Mouse (Mus musculus) intestine, postnatal 0 days (tissue): ENCODE data around the gene Actn4. TPM values are rescaled to one million over a fixed set of nuclear protein-coding genes. Genes with fewer than 3 reads are reported as not detected.

ENCODE experiments used
- ATAC-seq: fragments of 200-750 bp; cut with Nextera tagmentation; 2 replicates; pipeline ENCODE4 v1.8.0; 2017; ENCODE audit warnings: mild to moderate bottlenecking, moderate TSS enrichment, moderate library complexity
- H3K27ac ChIP-seq: fragments of 300-500 bp; sonication (generic); 2 replicates; pipeline ENCODE4 v1.5.1; 2014; ENCODE audit warnings: mild to moderate bottlenecking, low read depth, low read length, moderate library complexity
- H3K27me3 ChIP-seq: fragments of 300-500 bp; sonication (generic); replicated peaks from 2 replicates; pipeline ENCODE4 v1.6.1; 2014; ENCODE audit warnings: low read length, mixed read lengths; ENCODE audit not compliant: control insufficient read depth, insufficient read depth
- H3K36me3 ChIP-seq: fragments of 300-500 bp; sonication (generic); 2 replicates; pipeline ENCODE4 v1.6.1; 2014; ENCODE audit warnings: mild to moderate bottlenecking, moderate library complexity; ENCODE audit not compliant: control insufficient read depth, insufficient read depth
- H3K4me1 ChIP-seq: fragments of 300-500 bp; sonication (generic); replicated peaks from 2 replicates; pipeline ENCODE4 v1.6.1; 2014; ENCODE audit warnings: antibody characterized with exemption, low read length, mixed read lengths; ENCODE audit not compliant: control insufficient read depth, insufficient read depth
- H3K4me2 ChIP-seq: fragments of 300-500 bp; sonication (generic); replicated peaks from 2 replicates; pipeline ENCODE4 v1.6.1; 2014; ENCODE audit warnings: low read depth, mild to moderate bottlenecking, moderate library complexity
- H3K4me3 ChIP-seq: fragments of 300-500 bp; sonication (generic); 2 replicates; pipeline ENCODE4 v1.5.1; 2014; ENCODE audit warnings: low read depth, low read length
- H3K9ac ChIP-seq: fragments of 300-500 bp; sonication (generic); 2 replicates; pipeline ENCODE4 v1.6.1; 2014; ENCODE audit warnings: mild to moderate bottlenecking, low read depth, low read length
- H3K9me3 ChIP-seq: fragments of 300-500 bp; sonication (generic); 2 replicates; pipeline ENCODE4 v1.6.1; 2016; ENCODE audit warnings: mixed run types; ENCODE audit not compliant: control insufficient read depth
- CTCF ChIP-seq: sonication (generic); IDR thresholded peaks from 2 replicates; pipeline ENCODE4 v1.5.1; 2016; ENCODE audit warnings: low read depth, mild to moderate bottlenecking, control low read depth, antibody characterized with exemption, moderate library complexity
- WGBS: fragments of 180-500 bp; shearing (Covaris S2); extraction: QIAGEN DNeasy Blood & Tissue Kit; methylation state at CpG from one replicate; pipeline ENCODE4 v1.1.7; 2014; 5-methylcytosine and 5-hydroxymethylcytosine counted together
- polyA plus RNA-seq: library from polyadenylated mRNA; unstranded; fragments of >200 nt; fragmentation: Nextera tagmentation; extraction: Ambion mirVana; gene quantifications from 2 replicates; pipeline ENCODE4 v1.2.1, GENCODE M21; 2015

The Actn4 gene
- 293 and 319 TPM in 2 replicates for polyA plus RNA-seq

- peak; percentile 93 for ATAC-seq
- peak within 1 kb of the TSS; percentile 99 for H3K9ac ChIP-seq
- TF ChIP-seq CTCF: no peak
- peak within 1 kb of the TSS; percentile 70 for H3K4me2 ChIP-seq
- H3K9me3 ChIP-seq: no peaks in the 10 kb centered on the region
- peak within 1 kb of the TSS; percentile 93 for H3K27ac ChIP-seq
- H3K36me3 ChIP-seq: no peaks in the 10 kb centered on the region
- 0 out of 2 replicates have a peak, but pooled peaks cover 5% of the 10 kb centered on the region for H3K4me1 ChIP-seq
- under 1% methylated on average over 71 of the region's 76 CpGs for WGBS
- H3K4me3 ChIP-seq: peak within 1 kb of the TSS; percentile 100
- H3K27me3 ChIP-seq: no peaks in the 10 kb centered on the region
These were observed at the start of gene Actn4 for GRCm38 (mm10) chr7:28961927-28962670. Gene Actn4, minus strand, starts transcription at chr7:28962340.

- Histone ChIP-seq H3K27me3 (no peaks in the 10 kb centered on the region), H3K36me3 (no peaks in the 10 kb centered on the region), H3K27ac (no peak overlapping the region), H3K9ac (no peak overlapping the region), H3K4me1 (no peaks in the 10 kb centered on the region), H3K9me3 (no peaks in the 10 kb centered on the region), H3K4me3 (no peak overlapping the region), H3K4me2 (no peak overlapping the region)
- 65% methylated on average over 9 of the region's 9 CpGs for WGBS
- no peak for ATAC-seq
- no peak for TF ChIP-seq CTCF
These were observed 46.6 kb upstream of the Actn4 start for GRCm38 (mm10) chr7:29008714-29009113.

DNA sequence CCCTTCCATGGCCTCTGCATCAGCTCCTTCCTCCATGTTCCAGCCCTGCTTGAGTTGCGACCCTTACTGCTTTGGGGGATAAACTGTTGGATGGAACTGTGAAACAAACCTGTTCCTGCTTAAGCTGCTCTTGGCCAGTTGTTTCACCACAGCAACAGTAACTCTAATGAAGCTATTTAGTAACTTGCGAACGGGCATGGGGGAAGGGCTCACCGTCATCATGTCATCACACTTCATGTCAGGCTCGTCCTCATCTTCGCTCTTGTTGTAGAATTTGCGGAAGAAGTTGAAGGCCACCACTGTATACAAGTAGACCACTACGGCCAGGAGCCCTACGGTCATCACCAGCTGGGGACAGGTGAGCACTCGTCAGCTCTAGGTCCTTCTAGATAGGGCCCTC is 46.0 kb upstream of the Actn4 start:
- WGBS: 95% methylated on average over 10 of the region's 10 CpGs
- no peak overlapping the region for H3K27ac ChIP-seq

GRCm38 (mm10) chr7:29007224-29008101 is 45.3 kb upstream of the Actn4 start:
- no peak for ATAC-seq
- Histone ChIP-seq H3K27ac (no peak overlapping the region), H3K4me2 (no peak overlapping the region), H3K36me3 (no peaks in the 10 kb centered on the region), H3K27me3 (no peaks in the 10 kb centered on the region), H3K9me3 (no peaks in the 10 kb centered on the region), H3K4me3 (no peak overlapping the region), H3K9ac (no peak overlapping the region), H3K4me1 (no peaks in the 10 kb centered on the region)
- TF ChIP-seq CTCF: no peak
- WGBS: 68% methylated on average over 9 of the region's 9 CpGs

More for the DNA sequence above, 46.0 kb upstream of the Actn4 start:
- H3K36me3 ChIP-seq: no peaks in the 10 kb centered on the region
- no peaks in the 10 kb centered on the region for H3K4me1 ChIP-seq
- no peak overlapping the region for H3K4me2 ChIP-seq
- no peak overlapping the region for H3K4me3 ChIP-seq
- no peaks in the 10 kb centered on the region for H3K9me3 ChIP-seq
- no peak for TF ChIP-seq CTCF
- ATAC-seq: no peak
- H3K9ac ChIP-seq: no peak overlapping the region
- no peaks in the 10 kb centered on the region for H3K27me3 ChIP-seq

DNA sequence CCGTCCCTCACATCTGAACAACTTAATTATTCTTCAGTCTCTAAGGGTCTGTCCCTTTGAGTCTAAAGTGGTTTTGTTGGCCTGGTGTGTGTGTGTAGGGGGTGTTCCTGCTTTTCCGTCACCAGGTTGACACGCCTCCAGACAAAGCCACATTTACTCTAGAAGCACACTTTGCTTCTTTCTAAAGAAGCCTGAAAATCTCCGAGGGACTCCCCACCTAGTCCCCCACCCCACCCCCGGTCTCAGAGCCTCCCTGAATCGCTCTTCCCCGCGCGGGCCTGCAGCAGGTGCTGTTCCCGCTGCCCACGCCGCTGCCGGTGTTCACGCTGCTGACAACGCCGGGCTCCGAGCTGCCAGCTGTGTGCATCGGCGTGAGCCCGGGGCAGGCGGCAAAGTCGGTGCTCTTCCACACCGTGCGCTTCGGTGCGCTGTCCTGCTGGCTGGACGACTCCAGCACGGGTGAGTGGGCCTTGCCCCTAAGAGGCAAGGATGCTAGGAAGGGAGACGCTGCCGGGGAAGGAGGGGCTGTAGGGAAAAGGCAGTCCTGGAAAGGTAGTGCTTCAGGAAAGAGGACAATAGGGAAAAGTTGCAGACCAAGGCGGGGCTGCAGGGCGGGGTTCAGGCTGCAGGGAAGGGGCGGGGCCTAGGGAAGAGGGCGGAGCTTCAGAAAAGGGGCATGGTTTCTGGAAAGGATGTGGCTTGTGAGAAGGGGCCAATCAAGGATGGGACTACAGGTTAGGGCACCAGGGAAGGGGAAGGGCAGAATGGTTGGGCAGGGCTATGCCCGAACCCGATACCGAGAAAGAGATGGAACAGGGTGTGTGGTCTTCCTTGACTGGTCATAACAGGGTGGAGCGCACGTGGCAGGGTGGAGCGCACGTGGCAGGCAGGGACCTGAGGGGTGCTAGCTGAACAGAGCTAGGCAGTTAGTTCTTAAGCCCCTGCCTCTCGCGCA is 38.8 kb upstream of the Actn4 start:
- ATAC-seq: peak; percentile 51
- H3K9ac ChIP-seq: peak overlapping the region; percentile 55
- no peaks in the 10 kb centered on the region for H3K36me3 ChIP-seq
- H3K4me3 ChIP-seq: peak overlapping the region; percentile 40
- no peak for TF ChIP-seq CTCF
- no peak overlapping the region; the same call in 1 of the 2 replicates for H3K27ac ChIP-seq
- H3K9me3 ChIP-seq: no peaks in the 10 kb centered on the region
- H3K27me3 ChIP-seq: no peaks in the 10 kb centered on the region
- H3K4me2 ChIP-seq: peak overlapping the region; percentile 91
- 4% methylated on average over 43 of the region's 43 CpGs for WGBS
- H3K4me1 ChIP-seq: no peaks in the 10 kb centered on the region
